Mouse (Mus musculus): ENCODE results near the gene Cybc1. TPM values are rescaled to one million over a fixed set of nuclear protein-coding genes. Genes with fewer than 3 reads are reported as not detected.

Gene Cybc1
- polyA plus RNA-seq, 1 experiment from 2014 or later, result 45.1 TPM

DNA sequence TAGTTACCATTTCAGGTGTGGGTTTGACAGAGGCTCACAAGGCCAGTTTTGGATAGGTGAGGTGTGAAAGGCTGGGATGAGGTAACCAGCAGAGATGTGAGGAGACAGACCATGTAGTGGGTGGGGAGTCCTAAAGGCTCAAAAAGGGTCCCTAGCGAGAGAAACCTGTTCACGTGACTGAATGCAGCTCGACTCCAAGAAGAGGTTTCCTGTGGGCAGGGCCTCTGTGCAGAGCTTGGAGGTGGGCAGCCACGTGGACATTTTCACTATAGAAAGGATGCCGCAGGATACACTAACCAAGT lies 25.3 kb downstream of the Cybc1 start:
- no peak for ATAC-seq (ENCODE audit: insufficient number of reproducible peaks, insufficient read depth, low FRiP score, low TSS enrichment, low read depth)
- 0% methylated on average over 5 of the region's 5 CpGs for WGBS
- Histone ChIP-seq H3K9ac (peak overlapping the region; percentile 78), H3K27me3 (no peaks in the 10 kb centered on the region), H3K36me3 (peaks cover 14% of the 10 kb centered on the region), H3K4me3 (peak overlapping the region; percentile 74), H3K27ac (peak overlapping the region; percentile 82; the same call in 1 of the 2 replicates), H3K4me1 (peaks cover 14% of the 10 kb centered on the region), H3K4me2 (peak overlapping the region; percentile 79), H3K9me3 (no peaks in the 10 kb centered on the region)

DNA sequence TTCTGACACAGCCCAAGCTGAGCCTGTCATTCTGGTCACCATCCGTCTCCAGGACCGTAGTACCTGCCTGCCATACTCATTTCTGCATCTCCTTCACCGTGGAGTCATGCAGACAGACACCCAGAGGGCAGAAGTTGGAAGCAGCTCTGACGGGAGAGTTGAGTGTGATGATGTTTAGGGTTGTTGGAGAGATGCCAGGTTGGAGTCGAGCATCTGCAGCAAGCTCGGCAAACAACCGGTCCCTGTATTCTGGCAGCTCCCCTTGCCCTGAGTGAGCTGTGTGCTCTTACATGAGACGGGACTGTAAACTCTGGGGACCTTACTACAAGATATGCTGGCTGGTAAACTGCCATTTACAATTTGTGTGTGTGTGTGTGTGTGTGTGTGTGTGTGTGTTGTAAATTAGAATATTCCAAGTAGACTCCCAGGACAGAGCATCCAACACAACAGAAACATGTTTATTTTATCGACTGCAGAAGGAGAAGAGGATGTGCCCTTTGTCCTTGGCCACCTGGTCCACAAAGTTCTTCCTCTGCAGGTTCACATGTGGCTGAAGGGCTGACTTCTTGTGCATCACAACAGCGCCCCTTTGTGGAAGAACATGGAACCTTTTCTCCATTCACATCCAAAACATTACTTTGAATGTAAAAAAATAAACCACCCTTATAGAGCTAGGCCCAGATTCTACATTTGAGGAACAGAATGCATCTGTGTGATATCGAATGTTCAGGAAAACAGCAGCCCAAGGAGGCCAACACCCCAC lies 27.5 kb downstream of the Cybc1 start:
- Histone ChIP-seq H3K4me3 (no peak overlapping the region), H3K4me2 (no peak overlapping the region), H3K36me3 (no peaks in the 10 kb centered on the region), H3K4me1 (peaks cover 14% of the 10 kb centered on the region), H3K9ac (no peak overlapping the region), H3K27ac (no peak overlapping the region), H3K9me3 (no peaks in the 10 kb centered on the region), H3K27me3 (no peaks in the 10 kb centered on the region)
- no peak for ATAC-seq (ENCODE audit: insufficient number of reproducible peaks, insufficient read depth, low FRiP score, low TSS enrichment, low read depth)
- WGBS, result 48% methylated on average over 11 of the region's 11 CpGs

DNA sequence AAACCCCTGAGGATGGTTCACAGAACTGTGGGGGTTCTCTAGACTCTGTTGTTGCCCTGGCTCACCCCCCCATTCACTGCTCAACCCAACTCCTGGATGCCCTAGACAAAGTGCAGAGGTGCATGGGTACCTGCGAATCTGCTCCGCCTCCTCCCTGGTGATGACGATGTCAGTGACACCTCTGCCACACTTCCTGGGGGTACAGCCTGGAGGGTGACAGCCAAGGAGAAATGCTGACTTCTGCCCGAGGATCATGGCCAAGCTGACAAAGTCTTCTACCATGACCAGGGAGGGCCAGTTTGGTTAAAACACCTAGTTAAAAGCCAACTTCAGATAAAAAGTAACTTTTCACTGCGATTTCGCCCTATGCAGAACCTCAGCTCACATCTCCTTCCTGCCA lies 28.3 kb downstream of the Cybc1 start:
- 91% methylated on average over 6 of the region's 6 CpGs for WGBS
- H3K27me3 ChIP-seq, result no peaks in the 10 kb centered on the region

DNA sequence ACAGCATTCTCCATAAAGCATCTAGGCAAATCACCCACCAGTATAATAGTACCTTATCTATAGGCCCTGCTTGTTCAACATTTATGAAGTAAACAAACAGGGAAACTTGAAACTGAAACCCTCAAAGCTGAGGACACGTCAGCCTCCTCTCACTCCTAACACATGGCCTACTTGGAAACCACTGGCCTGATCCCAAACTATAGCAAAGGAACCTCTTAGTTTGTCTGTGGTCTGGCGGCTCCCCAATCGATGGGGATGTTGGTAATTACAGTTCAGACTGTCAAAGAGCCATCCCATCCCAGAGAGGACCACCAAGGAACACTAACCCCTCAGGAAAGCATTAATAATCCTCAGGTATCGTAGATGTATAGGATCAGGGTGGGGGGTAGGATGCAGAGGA lies 29.3 kb downstream of the Cybc1 start:
- no peak for ATAC-seq (ENCODE audit: insufficient number of reproducible peaks, insufficient read depth, low FRiP score, low TSS enrichment, low read depth)

More for the DNA sequence above, 28.3 kb downstream of the Cybc1 start:
- Histone ChIP-seq H3K4me2 (no peak overlapping the region), H3K27ac (no peak overlapping the region), H3K4me1 (peaks cover 14% of the 10 kb centered on the region), H3K9ac (no peak overlapping the region), H3K4me3 (no peak overlapping the region), H3K36me3 (0 out of 2 replicates have a peak, but pooled peaks cover 7% of the 10 kb centered on the region), H3K9me3 (no peaks in the 10 kb centered on the region)
- no peak for ATAC-seq (ENCODE audit: insufficient number of reproducible peaks, insufficient read depth, low FRiP score, low TSS enrichment, low read depth)

DNA sequence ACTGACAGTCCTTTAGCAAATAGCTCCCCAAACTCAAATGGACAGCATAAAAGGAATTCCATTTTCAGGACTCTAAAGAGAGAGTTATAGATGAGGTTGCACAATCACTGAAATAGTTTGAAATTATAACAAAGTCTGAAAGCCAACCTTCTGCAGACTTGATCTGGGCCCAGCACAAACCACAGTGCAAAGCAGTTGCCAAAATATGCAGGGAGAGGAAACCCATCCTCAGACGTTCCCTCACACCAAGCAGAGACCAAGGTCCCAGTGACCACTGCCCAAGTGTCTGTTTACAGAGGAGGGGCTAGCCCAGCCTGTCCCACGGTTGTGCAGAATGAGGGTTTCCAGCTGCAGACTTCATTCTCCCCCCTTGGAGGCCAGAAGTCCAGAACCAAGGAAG lies 30.5 kb downstream of the Cybc1 start:
- 34% methylated on average over 2 of the region's 2 CpGs for WGBS
- H3K27me3 ChIP-seq, result no peaks in the 10 kb centered on the region
- peaks cover 4% of the 10 kb centered on the region; the same call in 1 of the 2 replicates for H3K4me1 ChIP-seq
- no peak overlapping the region for H3K27ac ChIP-seq
- no peak overlapping the region for H3K9ac ChIP-seq
- H3K36me3 ChIP-seq, result 0 out of 2 replicates have a peak, but pooled peaks cover 16% of the 10 kb centered on the region
- no peak overlapping the region for H3K4me2 ChIP-seq
- no peak for ATAC-seq (ENCODE audit: insufficient number of reproducible peaks, insufficient read depth, low FRiP score, low TSS enrichment, low read depth)
- no peaks in the 10 kb centered on the region for H3K9me3 ChIP-seq
- H3K4me3 ChIP-seq, result no peak overlapping the region

More for the DNA sequence above, 29.3 kb downstream of the Cybc1 start:
- H3K9ac ChIP-seq, result no peak overlapping the region
- no peak overlapping the region for H3K4me3 ChIP-seq
- H3K27ac ChIP-seq, result no peak overlapping the region
- H3K9me3 ChIP-seq, result no peaks in the 10 kb centered on the region
- H3K4me2 ChIP-seq, result no peak overlapping the region
- H3K36me3 ChIP-seq, result 0 out of 2 replicates have a peak, but pooled peaks cover 10% of the 10 kb centered on the region
- peaks cover 8% of the 10 kb centered on the region; the same call in 1 of the 2 replicates for H3K4me1 ChIP-seq
- WGBS, result 70% methylated on average over 4 of the region's 4 CpGs
- H3K27me3 ChIP-seq, result no peaks in the 10 kb centered on the region

DNA sequence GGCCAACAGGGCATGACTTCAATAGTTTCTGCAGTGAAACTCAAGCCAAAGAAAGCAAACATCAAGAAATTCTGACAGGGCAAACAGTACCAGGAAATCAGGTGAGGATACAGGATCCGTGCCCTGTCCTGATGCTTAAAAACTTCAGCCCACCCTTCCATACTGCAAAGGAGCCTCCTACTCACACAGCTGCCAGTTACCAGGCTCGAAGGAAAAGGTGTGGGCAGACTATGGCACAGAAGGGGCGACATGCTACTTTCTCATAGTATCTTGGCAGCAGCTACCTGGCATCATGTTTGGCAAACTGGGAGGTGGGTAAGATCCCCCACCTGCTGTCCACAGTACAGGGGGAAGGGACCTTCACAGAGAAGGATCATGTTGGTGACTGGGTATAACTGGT lies 35.7 kb downstream of the Cybc1 start:
- Histone ChIP-seq H3K4me2 (no peak overlapping the region), H3K4me1 (no peaks in the 10 kb centered on the region), H3K9me3 (no peaks in the 10 kb centered on the region), H3K4me3 (no peak overlapping the region), H3K36me3 (0 out of 2 replicates have a peak, but pooled peaks cover 19% of the 10 kb centered on the region), H3K27ac (no peak overlapping the region), H3K9ac (no peak overlapping the region), H3K27me3 (no peaks in the 10 kb centered on the region)
- ATAC-seq (ENCODE audit: insufficient number of reproducible peaks, insufficient read depth, low FRiP score, low TSS enrichment, low read depth), result no peak
- 70% methylated on average over 3 of the region's 3 CpGs for WGBS

DNA sequence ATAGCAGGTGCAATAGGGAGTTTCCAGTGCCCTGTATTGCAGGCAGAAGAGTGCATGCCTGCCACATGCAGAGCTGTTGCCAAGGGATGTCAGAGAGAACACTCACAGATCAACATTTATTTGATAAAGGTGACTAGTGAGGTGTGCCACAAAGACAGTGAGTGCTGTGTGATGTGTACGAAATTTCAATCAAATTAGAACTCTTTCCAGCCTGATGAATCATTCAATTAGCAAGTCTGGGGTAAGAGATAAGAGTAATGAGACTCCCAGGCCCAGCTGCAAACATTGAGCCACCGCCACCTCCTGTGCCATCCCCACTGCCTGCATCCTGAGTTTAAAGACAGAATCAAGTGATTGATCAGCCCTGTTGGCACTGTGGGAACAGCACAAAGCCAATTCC lies 36.4 kb downstream of the Cybc1 start:
- Histone ChIP-seq H3K36me3 (0 out of 2 replicates have a peak, but pooled peaks cover 21% of the 10 kb centered on the region), H3K27ac (no peak overlapping the region), H3K4me3 (no peak overlapping the region), H3K27me3 (no peaks in the 10 kb centered on the region), H3K4me2 (no peak overlapping the region), H3K9ac (no peak overlapping the region), H3K4me1 (no peaks in the 10 kb centered on the region), H3K9me3 (no peaks in the 10 kb centered on the region)
- WGBS, result 82% methylated on average over 2 of the region's 2 CpGs
- no peak for ATAC-seq (ENCODE audit: insufficient number of reproducible peaks, insufficient read depth, low FRiP score, low TSS enrichment, low read depth)

DNA sequence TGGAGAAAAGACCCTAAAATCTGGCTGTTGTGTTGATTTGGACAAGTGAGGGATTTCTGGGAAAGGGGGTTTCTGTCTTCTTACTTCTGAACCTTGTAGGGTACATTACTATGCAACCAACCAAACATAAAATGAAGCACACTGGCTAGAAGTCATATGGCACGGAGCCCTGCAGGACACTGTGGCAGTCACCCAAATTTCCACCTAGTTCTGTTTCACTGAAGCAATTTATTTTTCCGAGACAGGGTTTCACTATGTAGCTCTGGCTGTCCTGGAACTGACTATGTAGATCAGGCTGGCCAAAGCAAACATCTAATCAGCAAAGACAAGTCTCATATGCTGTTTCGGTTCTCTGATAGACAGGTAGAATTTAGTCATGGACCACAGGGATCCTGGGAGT lies 39.4 kb downstream of the Cybc1 start:
- no peak overlapping the region for H3K4me3 ChIP-seq
- no peak overlapping the region for H3K4me2 ChIP-seq
- no peak overlapping the region for H3K27ac ChIP-seq
- H3K36me3 ChIP-seq, result peaks cover 16% of the 10 kb centered on the region; the same call in 1 of the 2 replicates
- no peaks in the 10 kb centered on the region for H3K4me1 ChIP-seq
- H3K9me3 ChIP-seq, result no peaks in the 10 kb centered on the region
- ATAC-seq (ENCODE audit: insufficient number of reproducible peaks, insufficient read depth, low FRiP score, low TSS enrichment, low read depth), result no peak
- H3K27me3 ChIP-seq, result no peaks in the 10 kb centered on the region
- 82% methylated on average over 3 of the region's 3 CpGs for WGBS
- H3K9ac ChIP-seq, result no peak overlapping the region

DNA sequence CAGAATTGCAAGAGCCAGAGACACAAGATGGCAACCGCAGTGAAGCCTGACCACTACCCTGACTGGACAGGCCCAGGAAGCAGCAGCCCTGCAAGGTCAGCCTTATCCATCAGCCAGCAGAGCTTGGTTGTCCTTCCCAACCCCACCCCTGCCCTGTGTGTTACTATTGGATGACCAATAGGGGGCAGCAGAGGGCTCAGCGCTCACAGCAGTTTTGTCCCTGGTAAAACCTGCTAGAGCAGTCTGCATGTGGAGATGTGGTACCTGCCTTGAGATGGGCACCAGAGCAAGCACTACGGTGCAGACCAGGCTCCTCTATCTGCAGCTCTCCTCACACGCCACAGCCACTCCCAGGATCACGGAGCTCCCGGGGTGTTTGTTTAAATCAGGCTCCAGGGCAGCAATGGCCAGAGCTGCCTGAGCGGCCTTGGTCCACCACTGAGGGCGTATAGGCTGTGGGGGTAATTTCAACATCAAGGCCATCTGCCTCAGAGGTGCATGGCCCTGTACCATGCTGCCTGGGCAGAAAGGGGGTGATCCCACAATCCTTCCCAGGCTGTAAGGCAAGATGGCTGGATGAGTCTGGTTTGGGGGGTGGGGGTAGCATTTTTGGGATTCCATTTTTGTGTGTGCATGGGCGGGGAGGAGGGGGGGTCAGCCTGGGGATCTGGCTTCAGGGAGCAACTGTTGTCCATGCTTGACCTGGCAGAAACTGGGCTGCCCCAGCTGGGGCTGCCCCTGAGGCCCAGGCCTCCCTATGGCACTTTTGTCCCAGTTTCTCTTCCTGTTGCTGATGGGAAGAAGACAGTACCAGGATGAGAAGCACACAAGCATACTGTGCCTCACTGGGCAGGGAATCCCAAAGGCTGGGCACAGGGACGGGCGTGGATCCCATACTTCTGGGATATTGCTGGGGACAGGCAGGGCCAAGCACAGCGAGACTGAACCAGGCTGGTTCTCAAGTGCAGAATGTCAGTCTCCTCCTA lies 52.5 kb downstream of the Cybc1 start:
- Histone ChIP-seq H3K4me1 (peaks cover 5% of the 10 kb centered on the region; the same call in 1 of the 2 replicates), H3K9ac (no peak overlapping the region), H3K4me2 (no peak overlapping the region), H3K36me3 (no peaks in the 10 kb centered on the region), H3K4me3 (no peak overlapping the region), H3K9me3 (no peaks in the 10 kb centered on the region), H3K27ac (no peak overlapping the region), H3K27me3 (no peaks in the 10 kb centered on the region)
- ATAC-seq (ENCODE audit: insufficient number of reproducible peaks, insufficient read depth, low FRiP score, low TSS enrichment, low read depth), result 0 out of 2 replicates have a peak, but pooled peaks have one; percentile 34
- 57% methylated on average over 12 of the region's 12 CpGs for WGBS

DNA sequence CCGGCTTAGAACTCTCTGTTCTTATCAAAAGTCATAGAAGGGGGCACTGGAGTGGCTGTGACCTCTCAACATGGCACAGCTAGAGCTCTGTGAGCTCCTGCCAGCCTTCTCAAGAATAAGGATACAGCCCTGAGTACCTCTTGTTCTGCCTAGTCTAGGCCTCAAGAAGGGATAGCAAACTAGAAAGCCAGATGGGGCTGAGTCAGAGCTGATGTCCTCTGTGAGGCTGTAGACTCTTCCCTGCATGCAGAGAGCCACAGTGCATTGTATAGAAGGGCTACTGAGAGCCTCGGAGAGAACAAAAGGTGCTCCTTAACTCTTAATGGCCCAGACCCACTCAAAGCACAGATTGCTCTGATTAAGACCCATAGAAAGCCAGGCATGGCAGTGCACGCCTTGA lies 54.9 kb downstream of the Cybc1 start:
- 38% methylated on average over 3 of the region's 3 CpGs for WGBS
- H3K27ac ChIP-seq, result no peak overlapping the region
- no peak overlapping the region for H3K4me2 ChIP-seq
- no peaks in the 10 kb centered on the region for H3K36me3 ChIP-seq
- peaks cover 5% of the 10 kb centered on the region; the same call in 1 of the 2 replicates for H3K4me1 ChIP-seq
- no peak overlapping the region for H3K4me3 ChIP-seq
- H3K27me3 ChIP-seq, result no peaks in the 10 kb centered on the region
- H3K9me3 ChIP-seq, result no peaks in the 10 kb centered on the region
- ATAC-seq (ENCODE audit: insufficient number of reproducible peaks, insufficient read depth, low FRiP score, low TSS enrichment, low read depth), result no peak
- no peak overlapping the region for H3K9ac ChIP-seq

DNA sequence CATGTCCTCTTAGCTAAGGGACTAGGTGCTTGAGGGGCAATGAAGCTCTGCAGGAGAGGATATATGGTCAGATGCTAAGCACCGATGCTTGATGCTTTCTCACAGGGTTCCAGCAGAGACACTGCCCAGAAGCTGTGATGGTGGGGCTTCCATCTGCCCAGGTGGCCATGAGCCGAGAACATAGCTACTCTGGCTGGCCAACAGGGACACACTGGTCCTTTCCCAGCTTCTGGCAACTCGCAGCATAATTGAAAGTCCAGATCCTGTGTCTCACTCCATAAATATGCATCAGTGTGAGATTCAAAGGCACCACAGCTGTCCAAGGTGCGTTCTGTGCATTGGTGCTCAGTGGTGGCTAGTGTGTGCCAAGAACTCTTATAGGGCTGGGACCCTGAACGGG lies 55.9 kb downstream of the Cybc1 start:
- Histone ChIP-seq H3K9ac (no peak overlapping the region), H3K4me1 (peaks cover 5% of the 10 kb centered on the region; the same call in 1 of the 2 replicates), H3K4me3 (no peak overlapping the region), H3K27ac (no peak overlapping the region), H3K4me2 (no peak overlapping the region), H3K27me3 (no peaks in the 10 kb centered on the region), H3K36me3 (no peaks in the 10 kb centered on the region), H3K9me3 (no peaks in the 10 kb centered on the region)
- no peak for ATAC-seq (ENCODE audit: insufficient number of reproducible peaks, insufficient read depth, low FRiP score, low TSS enrichment, low read depth)
- 87% methylated on average over 5 of the region's 5 CpGs for WGBS

All from embryonic facial prominence, embryonic 13.5 days (tissue).